Mouse (Mus musculus) T-helper 1 cell (primary cell): ENCODE measurements at regions not wholly inside any gene's neighbourhood (a gene's known extent, or its start where the extent isn't known, plus 50 kb on each side); places are given as distances from the start of the nearest gene placed in this dataset.
"Not testable (repeated sequence)": the region's sequence is repeated elsewhere in the genome, so short reads cannot be mapped to it uniquely, and the experiment has no call there.

Experiments used
- in situ Hi-C: fragments of 300-600 bp; cut with MboI, MseI; formaldehyde crosslinking; loops from one replicate; pipeline ENCODE4 v1.15.1; 2025; ENCODE audit warnings: high pct_unique_total_duplicates

DNA sequence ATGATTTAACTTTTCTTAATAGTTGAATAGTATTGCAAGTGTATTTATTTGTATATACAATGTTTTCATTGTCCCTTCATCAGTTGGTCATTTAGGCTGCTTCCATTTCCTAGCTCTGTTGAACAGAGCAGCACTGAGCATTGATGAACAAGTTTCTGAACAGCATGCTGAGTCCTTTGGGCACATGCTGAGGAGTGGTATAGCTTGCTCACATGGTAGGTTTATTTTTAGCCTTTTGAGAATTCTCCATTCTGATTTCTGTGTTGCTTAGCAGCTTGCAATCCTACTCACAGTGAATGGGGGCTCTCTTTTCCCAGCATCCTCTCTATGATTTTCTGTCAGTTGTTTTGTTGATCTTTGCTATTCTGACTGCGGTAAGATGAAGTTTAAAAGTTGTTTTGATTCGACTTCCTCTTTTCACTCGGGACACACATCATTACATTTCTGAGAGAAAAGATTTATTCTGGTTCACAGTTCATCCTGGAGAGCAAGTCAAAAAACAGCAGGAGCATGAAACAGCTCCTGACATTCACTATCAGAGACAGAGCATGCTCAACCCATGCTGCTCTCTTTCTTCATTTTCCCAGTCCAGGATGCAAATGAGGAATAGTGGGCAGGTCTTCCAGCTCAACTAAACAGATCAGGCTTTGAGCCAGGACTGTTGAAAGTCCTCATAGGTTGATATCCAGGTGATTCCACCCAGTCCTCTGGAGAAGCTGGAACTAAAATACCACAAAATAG is 413.1 kb downstream of the Gm37988 start:
- in situ Hi-C loops = no loop called here

DNA sequence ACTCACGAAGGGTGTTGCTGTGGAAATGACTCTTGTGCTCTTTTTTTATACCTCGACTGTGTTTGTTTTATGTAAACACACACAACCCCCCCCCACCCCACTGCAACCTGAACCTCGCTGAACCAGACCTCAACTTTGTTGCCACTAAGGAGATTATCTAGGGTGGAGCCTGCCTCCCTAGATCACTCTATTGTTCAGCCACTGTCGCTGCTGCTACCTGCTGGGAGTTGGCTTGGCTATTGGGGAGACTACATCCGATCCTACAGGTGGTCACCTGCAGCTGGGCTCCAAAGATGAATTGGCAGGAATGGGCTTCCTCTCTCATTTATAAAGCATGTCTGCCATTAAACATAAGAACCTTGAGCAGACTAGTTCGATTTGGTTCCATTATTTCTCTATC is 420.2 kb downstream of the Gm37988 start:
- in situ Hi-C loops = no loop called here

DNA sequence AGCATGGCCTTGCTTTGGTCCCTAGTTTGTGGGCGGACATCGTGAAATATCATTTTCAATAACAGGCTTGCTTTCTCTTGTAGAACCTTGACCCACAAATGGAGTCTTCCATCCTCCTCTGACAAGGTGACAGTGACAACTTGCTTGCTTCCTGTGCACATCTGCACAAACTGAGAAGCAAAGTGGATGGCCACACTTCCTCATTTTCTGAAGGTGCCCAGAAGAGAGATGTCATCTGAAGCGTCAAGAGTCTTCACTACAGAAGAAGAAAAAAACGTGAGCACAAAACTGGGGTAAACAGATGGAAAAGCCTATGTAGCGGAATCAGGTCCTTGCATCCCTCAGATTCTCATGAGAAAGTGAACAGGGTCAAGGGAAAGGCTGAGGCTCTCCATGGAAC is 423.5 kb downstream of the Gm37988 start:
- in situ Hi-C loops = no loop called here

DNA sequence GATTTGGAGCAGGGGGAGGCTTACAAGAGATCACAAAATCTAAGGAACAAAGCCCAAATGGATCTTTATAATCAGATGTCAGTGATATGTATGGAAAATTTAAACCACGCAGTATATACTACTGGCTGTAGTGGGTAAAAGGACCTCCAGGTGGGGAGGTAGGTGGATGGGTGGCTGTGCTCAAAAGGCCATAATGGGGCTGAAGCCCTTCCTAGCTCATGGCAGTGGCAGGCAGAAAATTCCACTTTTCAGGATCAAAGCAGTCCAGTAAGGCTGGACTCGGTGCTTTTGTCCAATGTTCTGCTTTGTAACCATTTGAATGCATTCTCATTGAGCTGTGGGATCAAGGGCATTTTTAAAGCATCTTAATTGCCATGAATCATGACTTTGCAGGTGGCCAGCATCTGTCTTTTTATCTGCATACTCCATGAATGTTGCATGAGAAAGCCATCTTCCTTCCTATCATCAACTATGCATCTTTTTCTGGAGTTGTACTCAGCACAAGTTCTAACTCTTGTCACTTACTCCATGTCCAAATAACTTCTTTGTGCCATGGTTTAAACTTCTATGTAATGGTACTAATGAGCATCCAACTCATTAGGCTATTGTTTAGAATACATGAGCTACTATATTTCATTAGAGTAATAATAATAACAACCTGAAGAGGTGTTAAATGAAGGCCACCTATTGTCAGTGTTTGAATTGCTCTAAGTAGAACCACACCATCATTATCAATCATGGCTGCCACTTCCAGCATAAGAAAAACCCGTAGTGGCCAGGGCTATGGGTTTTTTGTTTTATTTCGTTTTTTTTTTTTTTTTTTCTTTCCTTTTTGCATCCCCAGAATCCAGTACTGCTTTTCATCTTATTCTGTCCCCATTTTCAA is 424.5 kb downstream of the Gm37988 start:
- in situ Hi-C loops = no loop called here

DNA sequence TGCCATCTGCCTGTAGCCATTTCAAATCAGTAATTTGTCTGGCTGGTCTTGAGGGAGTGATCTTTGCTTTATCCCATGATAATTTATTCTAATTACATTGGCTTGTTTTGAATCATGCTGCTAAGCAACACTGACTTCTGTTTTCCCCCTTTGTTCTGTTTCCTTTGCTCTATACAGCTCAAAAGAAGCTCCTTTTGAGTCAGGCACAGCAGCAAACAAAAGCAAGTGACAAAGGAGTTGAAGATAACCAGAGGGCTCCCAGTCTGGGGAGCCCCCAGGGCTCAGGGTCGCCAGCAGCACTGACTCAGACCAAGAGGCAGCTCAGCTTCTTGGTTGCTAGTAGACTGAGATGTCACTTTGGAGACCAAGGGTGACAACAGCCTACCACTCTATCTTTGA is 425.2 kb downstream of the Gm37988 start:
- in situ Hi-C loops = no loop called here

DNA sequence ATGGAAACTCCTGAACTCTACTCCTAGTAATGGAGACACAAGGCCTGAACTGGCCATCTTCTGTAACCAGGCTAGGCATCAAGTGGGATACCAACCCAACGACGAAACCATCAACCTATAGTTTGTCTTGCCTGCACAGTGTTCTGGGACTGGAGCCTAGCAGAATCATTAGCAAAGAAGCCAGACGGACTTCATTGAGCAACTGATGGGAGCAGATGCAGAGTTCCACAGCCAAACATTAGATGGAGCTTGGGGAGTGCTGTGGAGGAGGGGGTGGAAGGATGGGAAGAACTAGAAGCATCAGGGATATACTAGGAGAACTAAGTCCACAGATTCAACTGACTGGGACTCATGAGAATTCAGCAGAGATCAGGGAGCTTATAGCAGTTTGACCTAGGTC is 435.5 kb downstream of the Gm37988 start:
- in situ Hi-C loops = no loop called here

DNA sequence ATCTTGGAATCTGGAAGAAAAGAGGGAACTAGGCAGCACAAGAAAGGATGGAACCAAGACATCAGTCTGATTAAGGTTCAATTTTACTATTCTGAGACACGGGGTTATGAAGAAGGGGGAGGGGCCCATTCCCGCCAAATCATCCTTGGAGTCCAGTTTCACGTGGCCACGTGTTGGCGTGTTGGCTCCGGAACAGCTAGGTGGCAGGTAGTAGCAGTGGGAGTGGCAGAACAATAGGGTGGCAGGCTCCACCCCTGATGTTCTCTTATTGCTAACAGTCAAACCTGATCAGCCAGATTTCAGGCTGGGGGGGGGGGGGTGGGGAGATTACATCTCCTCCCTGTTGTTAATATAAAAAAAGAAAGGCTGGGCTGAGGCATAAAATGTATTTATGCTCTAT is 453.2 kb downstream of the Gm37988 start:
- in situ Hi-C loops = not testable (repeated sequence)

DNA sequence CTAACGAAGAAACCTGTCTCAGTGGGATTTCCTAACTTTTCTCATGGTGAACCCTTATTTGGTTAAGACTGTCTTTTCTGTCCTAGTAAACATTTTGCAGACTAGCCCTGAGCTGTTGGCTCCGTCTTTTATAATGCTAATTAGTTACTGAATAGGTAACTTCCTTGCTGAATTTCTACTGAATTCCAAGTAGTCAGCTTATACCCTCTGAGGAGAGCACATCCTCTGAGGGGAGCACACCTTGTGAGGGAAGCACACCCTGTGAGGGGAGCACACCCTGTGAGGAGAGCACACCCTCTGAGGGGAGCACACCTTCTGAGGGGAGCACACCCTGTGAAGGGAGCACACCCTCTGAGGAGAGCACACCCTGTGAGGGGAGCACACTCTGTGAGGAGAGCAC is 453.6 kb downstream of the Gm37988 start:
- in situ Hi-C loops = not testable (repeated sequence)

DNA sequence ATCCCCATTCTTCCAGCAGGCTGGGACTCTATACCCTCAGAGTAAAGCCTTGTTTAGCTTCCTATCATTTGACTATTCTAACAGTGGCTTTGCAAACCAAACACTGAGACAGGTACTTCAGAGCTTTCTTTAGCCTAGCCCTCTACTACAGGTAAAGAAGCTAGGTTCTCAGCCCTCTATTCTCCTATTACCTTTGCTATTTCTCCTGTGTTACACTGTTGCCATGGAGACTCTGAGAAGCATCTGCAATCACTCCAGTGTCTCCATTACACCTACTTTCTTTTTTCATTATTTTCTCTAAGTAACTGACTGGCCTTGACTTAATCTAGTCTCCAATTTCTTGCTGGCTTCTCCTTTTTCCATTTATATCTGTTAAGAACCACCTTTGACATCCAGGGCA is 466.2 kb downstream of the Gm37988 start:
- in situ Hi-C loops = no loop called here

DNA sequence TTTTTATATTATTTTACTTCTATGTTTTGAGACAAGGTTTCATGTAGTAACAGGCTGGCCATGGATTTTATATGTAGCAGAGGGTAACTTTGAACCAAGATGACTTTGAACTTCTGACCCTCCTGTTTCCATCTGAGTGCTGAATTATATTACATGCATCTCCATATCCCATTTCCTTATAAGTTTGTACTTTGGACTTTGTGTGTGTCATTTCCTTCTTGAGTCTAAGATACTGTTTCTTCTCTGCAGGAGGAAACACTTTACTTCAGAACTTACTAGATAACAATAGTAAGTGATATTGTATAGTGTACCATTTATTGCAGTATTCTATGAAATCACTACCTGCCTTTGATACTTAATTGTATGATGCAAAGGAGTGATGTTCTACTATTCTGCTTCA is 486.9 kb downstream of the Gm37988 start:
- in situ Hi-C loops = no loop called here

DNA sequence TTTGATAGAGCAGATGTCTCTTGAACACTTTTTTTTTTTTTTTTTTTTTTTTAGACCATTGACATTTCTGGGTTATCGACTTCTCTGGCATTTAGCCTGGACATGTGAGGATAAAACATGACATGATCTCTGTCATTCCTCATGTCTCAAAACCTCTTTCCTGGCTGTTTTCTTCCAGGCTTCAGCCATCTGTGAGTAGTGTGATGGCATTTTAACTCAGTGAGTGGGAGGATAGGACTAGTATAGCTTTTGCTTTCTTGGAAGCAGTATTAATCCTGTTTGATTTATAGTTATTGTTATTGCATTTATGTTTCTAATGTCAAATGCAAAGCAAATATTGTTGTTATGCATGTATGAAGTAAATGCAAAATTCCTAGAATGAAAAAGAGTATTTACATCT is 489.9 kb downstream of the Gm37988 start:
- in situ Hi-C loops = no loop called here

DNA sequence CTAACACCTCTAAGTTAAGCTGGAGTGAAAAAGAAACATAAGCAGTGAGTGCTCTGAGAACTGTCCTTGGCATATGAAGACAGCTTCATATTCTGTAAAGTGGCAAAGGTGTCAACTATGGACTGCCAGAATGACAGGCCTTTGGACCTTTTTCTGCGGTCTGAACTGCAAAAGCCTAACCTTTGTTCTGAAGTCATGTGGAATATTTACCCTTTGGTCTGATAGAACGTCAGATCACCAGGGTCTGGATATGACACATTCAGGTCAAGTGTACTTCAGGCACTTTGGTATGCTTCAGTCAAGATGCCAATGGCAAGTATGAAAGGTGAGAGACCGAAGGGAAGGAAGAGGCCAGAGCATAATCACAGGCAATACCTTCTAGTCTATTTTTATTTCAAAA is 504.0 kb downstream of the Gm37988 start:
- in situ Hi-C loops = no loop called here

DNA sequence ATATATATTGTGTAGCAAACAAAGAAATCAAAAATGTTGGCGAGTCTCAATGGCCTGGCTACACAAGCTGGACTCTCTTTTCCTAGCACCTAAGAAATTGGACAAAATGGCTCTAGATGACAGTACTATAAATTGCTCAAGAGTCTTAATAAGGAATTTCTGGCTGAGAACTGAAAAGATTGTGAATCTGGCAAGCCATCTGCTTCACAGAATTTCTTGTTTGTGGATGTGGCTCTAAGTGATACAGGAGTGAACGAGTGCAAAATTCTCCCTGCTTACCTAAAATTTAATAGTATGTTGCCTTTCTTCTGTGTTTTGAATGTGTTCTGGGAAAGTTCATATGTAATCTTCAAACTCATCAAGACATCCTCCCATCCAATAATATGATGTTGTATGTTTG is 508.1 kb downstream of the Gm37988 start:
- in situ Hi-C loops = no loop called here

DNA sequence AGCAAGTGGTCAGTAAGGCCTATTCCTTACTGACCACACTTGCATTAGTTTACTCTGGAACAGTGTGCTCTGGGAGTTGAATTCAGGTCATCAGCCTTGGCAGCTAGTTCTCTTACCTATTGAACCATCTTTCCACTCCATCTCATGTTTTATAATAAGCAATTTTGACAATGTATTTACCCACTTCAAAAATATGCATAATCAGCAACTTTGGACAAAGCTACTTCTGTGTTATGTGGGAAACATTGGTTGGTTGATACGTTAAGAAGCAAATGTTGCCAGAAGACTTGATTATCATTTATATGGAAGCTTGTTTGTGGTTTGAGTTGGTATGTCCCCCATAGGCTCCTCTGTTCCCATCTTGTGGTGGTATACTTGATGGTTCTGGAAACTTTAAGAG is 509.4 kb downstream of the Gm37988 start:
- in situ Hi-C loops = no loop called here

DNA sequence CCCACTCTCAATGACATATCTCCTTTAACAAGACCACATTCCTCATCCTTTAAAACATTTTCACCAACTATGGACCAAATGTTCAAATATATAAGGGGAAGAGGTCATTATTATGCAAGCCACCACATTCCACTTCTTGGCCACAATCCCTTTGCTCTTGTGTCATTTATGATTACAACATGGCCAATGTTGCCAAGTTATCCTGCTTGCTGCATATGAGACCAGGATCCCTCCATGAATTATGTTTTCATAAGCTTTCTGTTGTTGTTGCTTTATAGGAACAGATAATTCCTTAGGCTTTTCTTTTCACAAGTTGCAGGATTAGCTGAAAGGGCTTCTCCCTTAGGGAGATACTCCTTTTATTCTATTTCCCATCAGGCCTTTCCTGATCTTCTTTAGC is 518.6 kb downstream of the Gm37988 start:
- in situ Hi-C loops = loop anchor here (10.0 kb wide), 1 partner anchor 1248 kb away; no protein-coding TSS in a partner anchor
